Mouse (Mus musculus) brain, adult 2 months (tissue): ENCODE results near the gene Mrps18b.
"Not testable (repeated sequence)": the region's sequence is repeated elsewhere in the genome, so short reads cannot be mapped to it uniquely, and the experiment has no call there.

ENCODE experiments used
- DNase-seq: peaks from one replicate; pipeline ENCODE4 v3.0.0; 2011; ENCODE audit warnings: low read depth, low spot score

Gene Mrps18b

GRCm38 (mm10) chr17:35916297-35917142, at the start of gene Mrps18b, which contains the start of gene Ppp1r10:
TSS of gene Mrps18b (minus strand) at chr17:35916389.
TSS of gene Ppp1r10 (plus strand) at chr17:35916434.
- peak; percentile 100 for DNase-seq

DNA sequence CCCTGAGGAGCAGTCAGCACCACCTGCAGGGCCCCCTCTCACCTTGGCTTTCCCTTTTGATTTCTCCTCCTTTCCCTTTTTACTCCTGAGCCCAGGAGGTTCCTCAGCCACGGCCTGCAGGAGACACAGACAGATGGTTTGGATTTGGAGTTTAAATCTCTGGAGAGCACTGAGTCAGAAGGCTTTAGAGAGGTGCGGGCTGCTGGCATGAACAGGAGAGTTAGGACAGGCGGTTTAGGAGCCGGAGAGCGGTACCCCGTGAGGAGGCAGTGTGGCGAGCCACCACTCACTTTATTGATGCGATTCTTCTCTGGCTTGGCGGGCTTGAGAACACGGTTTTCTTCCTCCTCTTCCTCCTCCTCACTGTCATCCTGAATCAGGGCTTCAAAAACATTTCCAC, 47.1 kb upstream of the Mrps18b start:
- peak; percentile 23 for DNase-seq

- peak; percentile 71 for DNase-seq
Measured at GRCm38 (mm10) chr17:35958533-35959223, 42.5 kb upstream of the Mrps18b start.

DNA sequence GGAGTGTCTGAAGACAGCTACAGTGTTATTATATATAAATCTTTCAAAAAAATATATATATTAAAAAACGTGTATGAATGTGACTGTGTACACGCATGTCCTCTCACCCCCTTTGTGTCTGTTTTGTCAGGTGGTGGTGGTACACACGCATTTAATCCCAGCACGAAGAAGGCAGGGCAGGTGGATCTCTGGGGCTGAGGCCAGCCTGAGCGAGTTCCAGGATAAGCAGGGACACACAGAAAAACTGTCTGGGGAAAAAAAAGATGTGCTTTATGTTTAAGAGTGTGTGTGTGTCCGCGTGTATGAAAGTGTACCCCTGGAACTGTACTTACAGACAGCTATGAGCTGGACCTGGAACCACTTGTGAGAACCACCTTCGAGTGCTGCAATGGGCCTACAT, 38.5 kb upstream of the Mrps18b start:
- no peak for DNase-seq

- not testable (repeated sequence) for DNase-seq
Measured at GRCm38 (mm10) chr17:35952559-35952958, 36.4 kb upstream of the Mrps18b start.

DNA sequence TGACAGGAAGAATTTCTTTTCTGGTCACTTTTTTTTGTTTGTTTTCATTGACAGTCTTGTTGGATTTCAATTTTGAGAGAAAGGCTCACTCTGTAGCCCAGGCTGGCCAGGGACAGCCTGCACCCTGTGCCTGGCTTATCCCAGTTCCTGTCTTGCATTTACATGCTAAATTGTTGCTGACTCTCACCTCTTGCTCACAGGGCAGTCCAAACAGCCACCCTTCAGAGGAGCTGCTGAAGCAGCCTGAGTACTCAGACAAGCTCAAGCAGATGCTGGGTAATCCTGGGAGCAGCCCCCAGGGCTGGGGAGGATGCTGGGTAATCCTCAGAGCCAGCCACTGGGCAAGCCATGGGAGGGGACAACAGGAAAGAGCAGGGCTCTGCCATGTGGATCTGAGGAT, 34.8 kb upstream of the Mrps18b start:
- not testable (repeated sequence) for DNase-seq

DNA sequence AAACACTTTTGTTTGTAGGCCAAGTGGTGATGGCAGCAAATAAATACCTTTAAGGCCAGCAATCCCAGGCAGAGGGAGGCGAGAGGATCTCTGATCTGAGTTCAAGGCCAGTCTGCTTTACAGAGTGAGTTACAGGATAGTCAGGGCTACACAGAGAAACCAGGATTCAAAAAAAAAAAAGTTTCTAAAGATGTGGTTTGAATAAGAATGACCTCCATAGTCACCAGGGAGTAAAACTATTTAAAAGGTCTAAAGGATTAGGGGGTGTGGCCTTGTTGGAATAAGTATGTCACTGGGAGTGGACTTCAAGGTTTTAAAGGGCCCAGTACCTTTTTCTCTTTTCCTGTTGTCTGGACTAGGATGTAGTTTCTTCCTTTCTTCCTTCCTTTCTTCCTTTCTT, 23.8 kb upstream of the Mrps18b start:
- DNase-seq = no peak

GRCm38 (mm10) chr17:35939108-35939507, 22.9 kb upstream of the Mrps18b start:
- DNase-seq = no peak

GRCm38 (mm10) chr17:35937700-35938348, 21.6 kb upstream of the Mrps18b start:
- DNase-seq = peak; percentile 84

DNA sequence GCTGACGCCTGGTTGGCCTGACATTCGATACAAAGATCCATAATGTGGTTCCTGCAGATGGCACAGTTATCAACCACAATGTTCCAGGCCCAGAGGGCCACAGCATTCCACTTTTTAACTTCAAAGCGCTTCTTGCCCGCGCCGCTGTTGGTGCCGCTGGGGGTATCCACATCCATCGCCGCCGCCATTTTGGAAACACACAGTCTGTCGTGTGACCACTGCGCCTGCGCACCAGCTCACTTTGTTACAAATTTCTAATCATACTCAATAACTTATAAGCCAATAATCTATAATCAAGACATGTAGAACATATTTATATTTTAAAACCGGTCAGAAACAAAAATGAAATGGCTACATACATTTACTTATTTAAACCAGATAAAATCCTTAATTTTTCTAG, 19.6 kb upstream of the Mrps18b start:
- not testable (repeated sequence) for DNase-seq

GRCm38 (mm10) chr17:35932608-35933007, 16.4 kb upstream of the Mrps18b start:
- no peak for DNase-seq

DNA sequence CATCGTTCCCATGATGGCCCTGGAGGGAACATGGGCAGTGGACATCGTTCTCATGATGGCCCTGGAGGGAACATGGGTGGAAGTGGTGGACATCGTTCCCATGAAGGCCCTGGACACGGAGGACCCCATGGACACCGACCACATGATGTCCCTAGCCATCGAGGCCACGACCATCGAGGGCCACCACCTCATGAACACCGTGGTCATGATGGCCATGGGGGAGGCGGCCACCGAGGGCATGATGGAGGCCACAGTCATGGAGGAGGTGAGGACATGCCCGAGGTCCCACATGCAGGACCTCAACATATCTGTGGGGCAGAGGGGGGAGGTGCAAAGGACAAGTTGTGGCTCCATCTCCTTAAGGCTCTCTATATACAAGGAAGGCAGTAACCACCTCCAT, 14.4 kb upstream of the Mrps18b start:
- no peak for DNase-seq

DNA sequence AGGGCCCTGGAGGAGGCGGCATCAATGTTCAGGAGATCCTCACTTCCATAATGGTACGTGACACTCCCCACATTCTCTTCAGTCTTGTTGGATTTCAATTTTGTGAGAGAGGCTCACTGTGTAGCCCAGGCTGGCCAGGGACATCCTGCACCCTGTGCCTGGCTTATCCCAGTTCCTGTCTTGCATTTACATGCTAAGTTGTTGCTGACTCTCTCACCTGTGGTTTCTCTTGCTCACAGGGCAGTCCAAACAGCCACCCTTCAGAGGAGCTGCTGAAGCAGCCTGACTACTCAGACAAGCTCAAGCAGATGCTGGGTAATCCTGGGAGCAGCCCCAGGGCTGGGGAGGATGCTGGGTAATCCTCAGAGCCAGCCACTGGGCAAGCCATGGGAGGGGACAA, 13.3 kb upstream of the Mrps18b start:
- DNase-seq = no peak

DNA sequence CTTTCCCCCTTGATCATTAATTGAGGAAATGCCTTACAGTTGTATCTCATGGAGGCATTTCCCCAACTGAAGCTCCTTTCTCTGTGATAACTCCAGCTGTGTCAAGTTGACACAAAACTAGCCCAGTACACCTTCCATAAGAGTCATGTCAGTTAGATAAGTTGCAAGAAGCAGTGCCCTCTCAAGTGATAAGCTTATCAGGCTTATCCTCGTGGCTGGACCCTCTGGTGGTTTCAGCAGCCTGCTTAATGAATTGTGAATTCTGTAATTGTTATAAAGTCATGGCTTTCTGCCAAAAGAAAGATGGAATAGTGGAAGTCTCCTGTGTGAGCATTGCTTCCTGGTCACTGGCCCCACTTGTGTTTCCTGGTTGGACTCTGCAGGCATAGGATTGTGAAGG, 11.3 kb upstream of the Mrps18b start:
- DNase-seq = no peak

DNA sequence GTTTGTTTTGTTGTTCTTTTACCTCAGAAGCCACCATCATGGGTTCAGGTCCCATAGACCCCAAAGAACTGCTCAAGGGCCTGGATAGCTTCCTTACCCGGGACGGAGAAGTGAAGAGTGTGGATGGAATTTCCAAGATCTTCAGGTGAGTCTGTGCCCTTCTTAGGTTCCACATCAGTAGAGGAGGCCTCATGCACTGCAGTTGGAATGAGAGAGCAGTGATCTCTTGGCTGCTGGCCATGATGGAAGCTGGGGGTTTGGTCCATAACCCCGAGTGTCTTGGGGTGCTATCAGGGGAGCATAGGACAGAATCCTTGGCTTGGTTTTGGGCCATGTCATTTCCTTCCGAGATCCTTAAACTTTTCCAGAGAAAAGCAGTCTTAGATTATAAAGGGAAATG, 7.1 kb upstream of the Mrps18b start:
- DNase-seq = no peak

DNA sequence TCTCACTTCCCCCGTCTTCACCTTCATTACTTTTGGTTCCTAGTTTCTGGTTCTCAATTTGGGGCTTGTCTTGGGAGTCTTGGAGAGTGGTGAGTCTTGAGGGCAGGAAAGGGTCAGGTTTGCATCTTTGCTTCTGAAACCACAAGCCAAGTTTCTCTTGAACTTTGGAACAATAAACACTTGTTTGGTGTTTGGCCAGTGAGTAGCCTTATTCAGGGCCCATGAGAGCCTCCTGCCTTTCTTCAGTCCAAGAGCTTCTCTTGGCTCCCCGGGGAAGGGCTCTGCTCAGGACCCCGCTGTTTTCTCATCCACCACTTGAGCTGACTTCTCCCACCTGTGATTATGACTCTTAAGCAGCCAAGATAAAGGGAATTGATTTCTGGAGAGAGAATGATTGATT, 6.4 kb upstream of the Mrps18b start:
- DNase-seq = no peak

DNA sequence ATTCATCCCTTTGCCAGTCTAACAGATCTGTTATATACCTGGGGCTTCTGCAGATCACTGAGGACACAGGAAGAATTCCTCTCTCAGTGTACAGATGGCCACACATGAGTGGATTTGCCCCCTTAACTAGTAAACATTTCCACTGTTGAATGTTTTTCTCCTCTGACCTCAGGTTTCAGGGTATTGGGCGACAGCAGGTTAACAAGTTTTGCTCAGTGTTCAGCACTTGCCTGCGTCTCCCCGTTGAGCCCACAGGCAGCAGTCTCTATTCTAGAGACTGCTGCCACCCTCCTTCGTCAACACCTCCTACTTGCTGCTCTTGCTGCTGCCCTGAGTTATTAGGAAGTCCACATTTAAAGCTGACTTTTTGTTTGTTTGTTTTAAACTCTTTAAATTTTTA, 5.5 kb upstream of the Mrps18b start:
- no peak for DNase-seq

DNA sequence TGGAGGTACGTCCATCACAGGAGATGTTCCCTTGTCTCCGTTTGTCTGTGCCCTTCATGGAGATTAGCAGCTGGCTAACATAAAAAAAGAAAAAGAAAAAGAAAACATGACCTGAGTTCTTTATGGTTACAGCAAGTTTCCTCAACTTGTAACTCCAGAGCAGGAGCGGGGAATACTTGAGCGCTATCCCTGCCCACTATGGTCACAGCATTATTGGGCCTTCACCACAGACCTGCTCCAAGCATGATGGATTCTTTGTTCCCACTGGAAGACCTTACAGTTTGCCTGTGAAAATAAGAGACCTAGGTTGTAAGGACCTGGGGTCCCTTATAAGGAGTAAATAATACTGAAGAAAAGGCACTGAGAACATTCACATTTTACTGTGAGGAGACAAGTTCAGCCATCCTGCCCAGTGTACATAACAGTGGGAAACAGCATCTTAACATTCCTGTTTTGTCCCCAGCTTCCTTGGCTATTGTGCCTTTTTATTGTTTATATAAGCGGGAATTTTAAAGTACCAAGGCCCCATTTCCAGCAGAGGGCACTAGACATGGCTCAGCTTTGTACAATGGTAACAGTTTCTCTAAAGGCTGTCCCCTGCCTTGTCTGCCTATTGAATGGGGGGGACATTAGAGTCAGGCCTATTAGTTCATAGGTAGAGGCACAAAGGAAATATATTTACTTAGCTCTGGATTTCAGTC, 4.8 kb upstream of the Mrps18b start:
- peak; percentile 68 for DNase-seq

GRCm38 (mm10) chr17:35920384-35920783, 4.2 kb upstream of the Mrps18b start:
- DNase-seq = peak; percentile 25

- DNase-seq = no peak
Measured at GRCm38 (mm10) chr17:35919864-35920301, 3.7 kb upstream of the Mrps18b start.

DNA sequence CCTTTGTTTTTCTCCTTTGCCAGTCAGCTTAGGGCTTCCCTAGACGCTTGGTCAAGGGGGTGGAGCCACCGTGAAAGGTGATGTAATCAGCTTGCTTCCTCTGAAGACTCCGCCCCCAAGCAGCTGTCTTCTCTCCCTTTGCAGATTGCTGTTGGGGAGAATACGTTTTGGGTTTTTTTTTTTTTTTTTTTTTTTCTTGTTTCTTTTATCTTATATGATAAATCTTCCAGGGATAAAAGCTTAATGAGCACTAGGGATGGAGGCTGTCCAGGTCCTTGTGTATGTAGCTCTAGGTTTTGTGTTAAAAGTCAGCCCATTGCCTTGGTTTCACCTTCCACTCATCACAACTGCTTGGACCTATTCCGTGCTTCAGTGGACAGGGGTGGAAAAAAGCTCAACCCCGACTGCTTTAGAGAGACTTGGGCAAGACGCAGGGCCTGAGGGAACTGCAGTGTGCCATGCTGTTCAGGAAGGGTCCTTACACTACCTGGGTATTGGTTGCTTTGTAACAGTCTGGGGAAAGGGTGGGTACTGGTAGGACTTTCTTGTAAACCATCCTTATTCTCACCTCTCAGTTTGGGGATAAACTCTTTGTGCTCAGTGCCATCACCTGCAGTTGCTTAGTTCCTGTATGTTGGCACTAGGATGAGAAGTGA, 3.0 kb upstream of the Mrps18b start:
- DNase-seq = peak; percentile 100
